Mouse (Mus musculus) T-helper 2 cell (primary cell): ENCODE results near the gene Nhsl2.

Experiments
- in situ Hi-C: fragments of 300-600 bp; cut with MboI, MseI; formaldehyde crosslinking; loops from one replicate; pipeline ENCODE4 v1.15.1; 2025; ENCODE audit warnings: high pct_unique_total_duplicates

Gene Nhsl2

GRCm38 (mm10) chrX:102042386-102042785, 193.2 kb downstream of the Nhsl2 start:
- in situ Hi-C loops: no loop called here

GRCm38 (mm10) chrX:102050552-102050951, 201.4 kb downstream of the Nhsl2 start:
- in situ Hi-C loops: no loop called here

GRCm38 (mm10) chrX:102051225-102051624, 202.0 kb downstream of the Nhsl2 start:
- in situ Hi-C loops: no loop called here

- in situ Hi-C loops: no loop called here
These were observed 204.2 kb downstream of the Nhsl2 start for GRCm38 (mm10) chrX:102053371-102053770.

GRCm38 (mm10) chrX:102054009-102054408, 204.8 kb downstream of the Nhsl2 start:
- in situ Hi-C loops: no loop called here

GRCm38 (mm10) chrX:102059437-102059836, 210.3 kb downstream of the Nhsl2 start:
- in situ Hi-C loops: no loop called here

GRCm38 (mm10) chrX:102060243-102060642, 211.1 kb downstream of the Nhsl2 start:
- in situ Hi-C loops: no loop called here

- in situ Hi-C loops: no loop called here
These were observed 211.7 kb downstream of the Nhsl2 start for GRCm38 (mm10) chrX:102060891-102061290.

GRCm38 (mm10) chrX:102064062-102064461, 214.9 kb downstream of the Nhsl2 start:
- in situ Hi-C loops: no loop called here

- in situ Hi-C loops: no loop called here
These were observed 216.1 kb downstream of the Nhsl2 start for GRCm38 (mm10) chrX:102065213-102065775.

- in situ Hi-C loops: no loop called here
These were observed 216.9 kb downstream of the Nhsl2 start for GRCm38 (mm10) chrX:102066134-102066533.

GRCm38 (mm10) chrX:102067118-102067517, 217.9 kb downstream of the Nhsl2 start:
- in situ Hi-C loops: no loop called here

- in situ Hi-C loops: no loop called here
These were observed 219.8 kb downstream of the Nhsl2 start for GRCm38 (mm10) chrX:102068811-102069540.

- in situ Hi-C loops: no loop called here
These were observed 221.6 kb downstream of the Nhsl2 start, which contains the start of gene Rtl5 for GRCm38 (mm10) chrX:102070591-102071471. Rtl5 (minus strand) TSS chrX:102071304.

GRCm38 (mm10) chrX:102071517-102071916, 222.3 kb downstream of the Nhsl2 start:
- in situ Hi-C loops: no loop called here

- in situ Hi-C loops: no loop called here
These were observed 224.6 kb downstream of the Nhsl2 start for GRCm38 (mm10) chrX:102073605-102074325.

- in situ Hi-C loops: no loop called here
These were observed 225.2 kb downstream of the Nhsl2 start for GRCm38 (mm10) chrX:102074435-102074834.

GRCm38 (mm10) chrX:102075158-102075557, 226.0 kb downstream of the Nhsl2 start:
- in situ Hi-C loops: no loop called here

- in situ Hi-C loops: no loop called here
These were observed 227.9 kb downstream of the Nhsl2 start for GRCm38 (mm10) chrX:102076886-102077765.

GRCm38 (mm10) chrX:102081076-102081475, 231.9 kb downstream of the Nhsl2 start:
- in situ Hi-C loops: no loop called here
